Mouse (Mus musculus) urinary bladder, postnatal 4 days (tissue): ENCODE measurements around the gene Kcnd2.

ENCODE experiments used
- DNase-seq, 2 experiments: peaks; one replicate each; pipeline ENCODE4 v3.0.0; 2021 to 2022; ENCODE audit warnings: low spot score in 2 of 2

Gene Kcnd2

GRCm38 (mm10) chr6:21424202-21424785 is 209.0 kb downstream of the Kcnd2 start:
- DNase-seq = no peak

DNA sequence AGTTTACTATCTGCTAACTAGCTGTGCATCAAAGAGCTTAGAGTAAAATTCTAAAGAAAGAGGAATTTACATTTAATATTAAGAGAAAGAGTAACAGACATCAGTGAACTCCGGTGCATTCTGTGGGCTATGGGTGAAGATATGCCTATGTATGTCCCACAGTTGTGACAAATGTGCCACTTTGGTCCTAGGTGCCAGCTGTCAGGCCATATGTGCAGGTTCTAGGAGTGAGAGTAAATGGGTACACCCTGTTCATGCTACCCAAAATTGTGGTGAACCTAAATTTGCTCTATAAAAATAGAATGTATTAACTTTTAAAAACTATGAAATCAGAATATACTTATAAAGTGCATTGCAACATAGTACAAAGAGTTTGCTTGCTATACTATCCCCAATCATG is 215.8 kb downstream of the Kcnd2 start:
- no peak for DNase-seq

DNA sequence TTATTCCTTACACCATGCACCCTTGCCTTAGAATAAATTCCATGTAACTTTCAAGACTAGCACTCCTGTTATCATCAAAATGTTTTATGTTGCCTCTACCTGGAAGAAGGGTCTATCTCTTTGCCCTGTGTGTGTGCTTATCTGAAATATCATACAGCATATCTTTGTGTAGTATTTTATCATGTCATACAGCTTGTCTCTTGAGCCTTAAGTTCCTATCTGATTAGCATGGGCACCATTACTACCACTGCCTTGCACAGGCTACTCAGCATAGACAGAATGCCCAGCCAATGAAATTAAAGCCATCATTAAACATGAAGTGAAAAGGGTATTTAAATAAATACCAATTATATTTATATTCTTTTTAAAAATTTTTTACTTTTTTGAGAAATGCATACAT is 249.4 kb downstream of the Kcnd2 start:
- DNase-seq = no peak

- DNase-seq = no peak
These were observed 256.7 kb downstream of the Kcnd2 start for GRCm38 (mm10) chr6:21471891-21472544.

DNA sequence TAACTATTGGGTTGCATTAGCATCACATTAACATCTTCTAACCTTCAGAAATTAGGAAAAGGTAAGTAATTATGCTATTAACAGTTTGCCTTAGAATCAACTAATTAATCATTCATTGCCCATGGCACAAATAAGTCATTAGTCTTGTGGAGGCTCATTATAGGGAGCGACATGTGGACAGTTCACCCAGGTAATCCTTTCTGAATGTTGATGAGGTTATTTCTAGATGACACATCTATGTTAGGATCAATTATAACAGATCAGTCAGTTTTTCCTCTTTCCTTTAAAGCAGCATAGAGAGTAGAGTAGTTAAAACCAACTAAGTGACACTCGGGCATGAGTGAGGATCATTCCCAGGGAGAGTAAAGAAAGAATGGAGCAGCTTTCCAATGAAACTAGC is 267.4 kb downstream of the Kcnd2 start:
- DNase-seq = no peak

- no peak for DNase-seq
These were observed 273.2 kb downstream of the Kcnd2 start for GRCm38 (mm10) chr6:21488536-21488935.

DNA sequence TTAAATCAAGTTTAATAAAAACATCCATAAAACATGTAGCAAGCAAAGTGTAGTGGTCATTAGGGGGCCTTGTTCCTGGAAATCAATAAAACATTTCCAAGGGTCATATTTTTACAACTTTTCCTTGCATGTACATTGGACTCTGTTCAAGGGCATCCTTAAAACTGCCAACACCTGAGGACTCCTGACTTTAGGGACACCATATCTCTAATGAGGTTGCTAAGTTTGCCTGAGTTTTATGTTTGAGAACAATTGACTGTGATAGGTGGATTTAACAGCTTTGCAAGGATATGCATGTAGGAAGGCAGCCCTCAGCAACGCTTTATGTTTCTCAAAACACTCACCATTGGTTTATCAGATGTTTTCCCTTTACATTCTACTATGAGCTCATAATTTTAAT is 287.6 kb downstream of the Kcnd2 start:
- DNase-seq = no peak

DNA sequence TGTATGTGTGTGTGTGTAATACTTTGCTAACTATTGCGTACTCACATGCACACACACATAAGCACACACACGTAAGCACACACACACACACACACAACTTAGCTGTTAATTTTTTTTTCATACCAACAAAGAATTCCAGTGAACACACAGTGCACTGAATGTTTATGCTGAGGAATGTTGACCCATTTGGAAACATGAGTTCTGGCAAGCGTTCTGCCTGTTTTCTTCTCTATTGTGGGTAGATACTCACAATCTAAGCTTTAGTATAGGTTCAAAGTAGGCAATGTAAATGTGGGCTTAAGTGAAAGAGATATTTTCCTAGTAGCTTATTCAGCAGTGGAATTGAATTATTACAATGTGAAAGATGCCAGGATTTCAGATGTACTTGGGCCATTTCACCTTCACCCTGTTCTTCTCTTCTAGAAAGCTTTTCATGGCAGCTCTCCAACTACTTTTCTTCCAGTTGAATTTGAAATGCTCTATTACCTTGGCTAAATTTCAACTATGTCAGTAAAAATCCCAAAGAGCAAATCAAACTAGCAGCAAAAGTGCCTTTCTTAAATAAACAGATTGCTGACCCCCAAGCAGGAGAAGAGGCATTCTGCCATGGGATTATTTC is 295.4 kb downstream of the Kcnd2 start:
- DNase-seq = no peak

- no peak for DNase-seq
These were observed 305.0 kb downstream of the Kcnd2 start for GRCm38 (mm10) chr6:21520351-21520750.

GRCm38 (mm10) chr6:21527489-21528074 is 312.3 kb downstream of the Kcnd2 start:
- no peak for DNase-seq

GRCm38 (mm10) chr6:21534009-21534408 is 318.7 kb downstream of the Kcnd2 start:
- DNase-seq = no peak

GRCm38 (mm10) chr6:21534820-21535219 is 319.5 kb downstream of the Kcnd2 start:
- no peak for DNase-seq

GRCm38 (mm10) chr6:21551501-21551900 is 336.2 kb downstream of the Kcnd2 start:
- no peak for DNase-seq

- no peak for DNase-seq
These were observed 355.7 kb downstream of the Kcnd2 start for GRCm38 (mm10) chr6:21570964-21571363.

- no peak for DNase-seq
These were observed 374.9 kb downstream of the Kcnd2 start for GRCm38 (mm10) chr6:21590156-21590555.

DNA sequence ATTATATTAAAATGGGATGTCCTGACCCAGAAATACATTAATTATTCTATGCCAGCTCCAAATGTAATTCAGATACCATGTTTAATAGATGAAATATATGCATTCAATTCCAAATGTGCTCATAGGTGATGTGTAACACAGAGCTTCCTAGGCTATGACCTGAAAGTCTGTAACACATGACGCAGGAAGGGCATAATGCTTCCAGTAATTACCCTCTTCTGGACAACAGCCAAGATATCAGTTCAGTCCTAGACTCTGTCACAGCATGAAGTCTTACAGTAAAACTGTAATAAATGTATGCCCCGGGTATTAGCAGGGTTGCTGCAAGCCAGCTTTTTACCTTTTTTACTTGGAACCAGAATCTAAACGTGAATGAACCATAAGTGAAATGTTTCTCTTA is 382.1 kb downstream of the Kcnd2 start:
- DNase-seq = no peak

DNA sequence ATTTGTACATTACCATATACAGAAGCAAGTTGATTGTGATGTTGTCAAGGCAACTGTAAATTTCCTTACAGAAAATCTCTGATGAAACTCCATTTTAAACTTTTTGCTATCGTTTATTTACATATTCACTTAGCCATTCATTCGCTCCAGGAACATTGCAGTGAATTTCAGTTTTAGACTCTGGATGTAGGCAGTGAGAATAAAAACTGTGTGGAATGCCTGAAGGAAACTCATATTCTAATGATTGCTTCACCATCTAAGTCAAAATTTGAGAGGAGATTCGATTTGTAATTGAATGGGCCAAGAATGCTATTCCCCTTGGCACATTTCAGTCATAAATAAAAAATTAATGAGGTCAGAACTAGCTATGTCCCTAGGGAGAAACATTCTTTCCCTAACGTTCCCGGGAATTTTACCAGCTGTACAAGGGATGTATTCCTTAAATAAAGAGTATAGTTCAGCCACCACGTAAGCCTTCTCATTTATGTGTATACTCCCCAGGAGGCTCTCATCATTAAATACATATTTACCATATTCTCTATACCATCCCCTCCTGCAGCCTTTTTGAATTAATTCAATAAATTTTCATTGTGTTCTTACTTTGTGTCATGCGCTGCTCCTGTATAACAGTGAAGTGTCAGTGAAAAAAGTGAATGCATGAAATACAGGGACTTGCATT is 394.2 kb downstream of the Kcnd2 start:
- DNase-seq = no peak

DNA sequence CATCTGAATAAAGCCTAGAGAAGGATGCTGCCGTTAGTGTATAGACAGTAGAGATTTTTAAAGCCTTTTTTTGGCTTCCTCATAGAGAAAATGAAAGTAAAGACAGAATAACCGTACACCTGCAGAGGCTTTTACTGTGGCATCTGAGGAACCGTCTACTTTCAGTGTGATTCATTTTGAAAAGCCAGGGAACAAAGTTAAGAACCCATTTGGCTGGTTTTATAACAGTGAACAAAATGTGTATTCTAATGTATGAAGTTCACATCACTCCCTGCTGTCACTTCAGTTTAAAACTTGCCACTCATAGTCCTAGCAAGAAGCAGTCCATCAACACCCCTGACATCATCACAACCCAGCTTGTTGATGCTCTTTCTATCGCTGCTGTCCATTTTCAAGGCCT is 414.7 kb downstream of the Kcnd2 start:
- DNase-seq = no peak

DNA sequence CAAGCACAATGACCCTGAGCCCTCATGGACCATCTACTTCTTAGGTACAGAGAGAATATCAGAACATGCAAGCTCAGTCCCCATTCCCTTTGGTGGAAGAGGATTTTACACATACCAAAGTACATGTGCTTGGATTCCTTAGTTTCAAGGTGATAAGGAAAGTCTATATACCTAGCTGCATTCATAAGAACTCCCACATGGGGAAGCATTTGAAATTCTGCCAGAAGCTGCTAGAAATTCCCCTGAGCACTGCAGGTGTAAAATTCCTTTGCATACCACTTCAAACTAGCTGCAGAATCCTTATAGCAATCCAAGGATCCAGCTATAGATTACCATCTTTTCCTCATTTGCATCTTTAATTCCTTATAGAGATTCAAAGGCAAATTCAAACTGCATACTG is 440.4 kb downstream of the Kcnd2 start:
- DNase-seq = no peak

- DNase-seq = no peak
These were observed 448.8 kb downstream of the Kcnd2 start for GRCm38 (mm10) chr6:21664135-21664534.

- no peak for DNase-seq
These were observed 449.3 kb downstream of the Kcnd2 start for GRCm38 (mm10) chr6:21664638-21665037.

GRCm38 (mm10) chr6:21684252-21684651 is 468.9 kb downstream of the Kcnd2 start:
- DNase-seq = no peak
